Mouse (Mus musculus) gastrocnemius, postnatal 14 days (tissue): ENCODE measurements around the gene Ascl5. TPM values are rescaled to one million over a fixed set of nuclear protein-coding genes. Genes with fewer than 3 reads are reported as not detected.

Experiments used
- total RNA-seq, 2 experiments: library from RNA; stranded (reverse); gene quantifications; 2 replicates each; pipeline ENCODE4 v1.2.3; 2021

The Ascl5 gene
- total RNA-seq, 2 experiments from 2014 or later = not detected

Other genes starting within 250 kb of the Ascl5 start
- gene Lad1, start 232.2 kb upstream of the Ascl5 start, total RNA-seq = under 1 TPM; 0.16 to 0.22 TPM
- 10 to 100 TPM; 22.8 to 27.9 TPM for gene Tnnt2, start 214.4 kb upstream of the Ascl5 start, total RNA-seq
- not detected for gene Pkp1, start 131.6 kb upstream of the Ascl5 start, total RNA-seq
- 10 to 100 TPM in 1 of 2 experiments, 1 to 10 TPM in 1; 5.9 to 13.0 TPM for gene Igfn1, start 44.5 kb upstream of the Ascl5 start, total RNA-seq
- 10 to 100 TPM; 11.2 to 15.5 TPM for gene Tmem9, start 42.7 kb upstream of the Ascl5 start, total RNA-seq
- gene Cacna1s, start 1.9 kb downstream of the Ascl5 start, total RNA-seq = 100 to 1,000 TPM; 557 to 583 TPM
- under 1 TPM; 0.40 to 0.76 TPM for gene Kif21b, start 80.6 kb downstream of the Ascl5 start, total RNA-seq
- not detected for gene Mroh3, start 162.0 kb downstream of the Ascl5 start, total RNA-seq
- gene Inava, start 183.5 kb downstream of the Ascl5 start, total RNA-seq = not detected
- not detected for gene Gpr25, start 210.1 kb downstream of the Ascl5 start, total RNA-seq